Mouse (Mus musculus) neural tube, embryonic 11.5 days (tissue): ENCODE data around the gene Gm20388. TPM values are rescaled to one million over a fixed set of nuclear protein-coding genes. Genes with fewer than 3 reads are reported as not detected.

Source experiments
- ATAC-seq: fragments of 200-750 bp; cut with Nextera tagmentation; 2 replicates; pipeline ENCODE4 v1.8.0; 2017; ENCODE audit warnings: moderate number of reproducible peaks, mild to moderate bottlenecking, moderate TSS enrichment, moderate library complexity; ENCODE audit not compliant: insufficient read depth, low FRiP score, low TSS enrichment
- DNase-seq: peaks from one replicate; pipeline ENCODE4 v3.0.0-alpha.2; 2015; ENCODE audit warnings: low spot score
- H3K27ac ChIP-seq: fragments of 300-500 bp; sonication (generic); 2 replicates; pipeline ENCODE4 v1.5.1; 2014; ENCODE audit warnings: low read depth, mild to moderate bottlenecking, low read length
- H3K27me3 ChIP-seq: fragments of 300-500 bp; sonication (generic); 2 replicates; pipeline ENCODE4 v1.6.1; 2014; ENCODE audit warnings: mild to moderate bottlenecking, low read length, mixed read lengths; ENCODE audit not compliant: control insufficient read depth, insufficient read depth
- H3K36me3 ChIP-seq: fragments of 300-500 bp; sonication (generic); 2 replicates; pipeline ENCODE4 v1.6.1; 2014; ENCODE audit warnings: mild to moderate bottlenecking, low read length, moderate library complexity, mixed read lengths; ENCODE audit not compliant: control insufficient read depth, insufficient read depth
- H3K4me1 ChIP-seq: fragments of 300-500 bp; sonication (generic); 2 replicates; pipeline ENCODE4 v1.6.1; 2014; ENCODE audit warnings: low read length, mixed read lengths; ENCODE audit not compliant: control insufficient read depth, insufficient read depth
- H3K4me2 ChIP-seq: fragments of 300-500 bp; sonication (generic); 2 replicates; pipeline ENCODE4 v1.6.1; 2014; ENCODE audit warnings: low read depth, mild to moderate bottlenecking, moderate library complexity
- H3K4me3 ChIP-seq: fragments of 300-500 bp; sonication (generic); 2 replicates; pipeline ENCODE4 v1.5.1; 2014; ENCODE audit warnings: low read depth, low read length
- H3K9ac ChIP-seq: fragments of 300-500 bp; sonication (generic); 2 replicates; pipeline ENCODE4 v1.6.1; 2014; ENCODE audit warnings: mild to moderate bottlenecking, low read length
- H3K9me3 ChIP-seq: fragments of 300-500 bp; sonication (generic); 2 replicates; pipeline ENCODE4 v1.6.1; 2016; ENCODE audit warnings: low read length; ENCODE audit not compliant: control insufficient read depth
- WGBS: fragments of 180-500 bp; shearing (Covaris S2); extraction: QIAGEN DNeasy Blood & Tissue Kit; methylation state at CpG from one replicate; pipeline ENCODE4 v1.1.7; 2014; 5-methylcytosine and 5-hydroxymethylcytosine counted together
- polyA plus RNA-seq: library from polyadenylated mRNA; unstranded; fragments of >200 nt; fragmentation: Nextera tagmentation; extraction: Ambion mirVana; gene quantifications from 2 replicates; pipeline ENCODE4 v1.2.1, GENCODE M21; 2014

The Gm20388 gene
- polyA plus RNA-seq, 1 experiment from 2014 or later: not detected

GRCm38 (mm10) chr8:124204001-124204601 is 4293.5 kb downstream of the Gm20388 start:
- Histone ChIP-seq H3K27me3 (no peaks in the 10 kb centered on the region), H3K4me1 (no peaks in the 10 kb centered on the region), H3K4me2 (no peak overlapping the region), H3K36me3 (no peaks in the 10 kb centered on the region), H3K9ac (no peak overlapping the region), H3K4me3 (no peak overlapping the region), H3K9me3 (no peaks in the 10 kb centered on the region), H3K27ac (no peak overlapping the region)
- DNase-seq (no peak), ATAC-seq (no peak)
- 80% methylated on average over 13 of the region's 13 CpGs for WGBS

DNA sequence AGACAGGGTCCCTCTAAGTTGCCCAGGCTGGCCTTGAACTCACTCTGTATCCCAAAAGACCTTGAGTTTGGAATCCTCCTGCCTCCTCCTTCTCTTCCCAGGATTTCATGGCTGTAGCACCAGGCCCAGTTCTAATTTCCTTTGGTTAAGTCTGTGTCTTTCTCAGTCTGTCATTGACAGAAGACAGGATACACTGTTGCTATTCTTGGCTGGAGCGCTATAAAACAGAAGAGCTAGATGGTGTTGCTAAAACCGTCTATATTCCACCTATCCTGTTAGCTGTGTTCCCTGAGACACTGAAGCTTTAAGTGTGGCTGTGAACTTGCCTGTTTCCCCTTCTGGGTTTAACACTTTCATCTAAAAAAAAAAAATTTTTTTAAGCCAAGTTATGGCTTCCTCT is 4301.5 kb downstream of the Gm20388 start:
- Histone ChIP-seq H3K27me3 (no peaks in the 10 kb centered on the region), H3K36me3 (no peaks in the 10 kb centered on the region), H3K9me3 (no peaks in the 10 kb centered on the region), H3K9ac (no peak overlapping the region), H3K4me1 (no peaks in the 10 kb centered on the region), H3K27ac (no peak overlapping the region), H3K4me2 (no peak overlapping the region), H3K4me3 (no peak overlapping the region)
- DNase-seq (no peak), ATAC-seq (no peak)
- WGBS: 77% methylated on average over 2 of the region's 2 CpGs

- Histone ChIP-seq H3K4me1 (no peaks in the 10 kb centered on the region), H3K9me3 (no peaks in the 10 kb centered on the region), H3K27ac (no peak overlapping the region), H3K4me2 (no peak overlapping the region), H3K27me3 (no peaks in the 10 kb centered on the region), H3K4me3 (no peak overlapping the region), H3K36me3 (no peaks in the 10 kb centered on the region), H3K9ac (no peak overlapping the region)
- DNase-seq: no peak
- no peak for ATAC-seq
Measured at GRCm38 (mm10) chr8:124216951-124217350, 4306.3 kb downstream of the Gm20388 start.

DNA sequence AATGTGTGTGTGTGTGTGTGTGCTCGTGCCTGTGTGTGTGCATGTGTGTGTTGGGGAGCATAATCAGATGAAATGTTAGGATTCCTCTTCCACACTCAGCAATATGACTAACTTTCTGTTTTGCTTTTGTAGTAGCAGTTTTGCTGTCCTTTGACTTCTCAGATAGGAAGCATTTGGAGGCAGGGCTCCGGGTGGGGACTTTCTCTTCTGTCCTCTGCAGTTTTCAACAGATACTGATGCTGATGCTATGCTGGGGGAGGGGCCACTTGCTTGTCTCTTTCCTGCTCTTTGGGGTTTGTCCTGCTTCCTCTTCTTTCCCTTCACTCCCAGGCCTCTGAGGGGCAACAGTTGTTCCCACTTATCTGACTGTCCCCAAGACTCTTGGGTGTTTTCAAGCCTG is 4319.2 kb downstream of the Gm20388 start:
- Histone ChIP-seq H3K27me3 (no peaks in the 10 kb centered on the region), H3K4me2 (no peak overlapping the region), H3K27ac (no peak overlapping the region), H3K4me1 (peaks cover 16% of the 10 kb centered on the region), H3K36me3 (no peaks in the 10 kb centered on the region), H3K9me3 (no peaks in the 10 kb centered on the region), H3K4me3 (no peak overlapping the region), H3K9ac (no peak overlapping the region)
- 70% methylated on average over 2 of the region's 2 CpGs for WGBS
- DNase-seq (no peak), ATAC-seq (no peak)

GRCm38 (mm10) chr8:124230496-124231175 is 4320.0 kb downstream of the Gm20388 start:
- 59% methylated on average over 8 of the region's 8 CpGs for WGBS
- H3K9me3 ChIP-seq: no peaks in the 10 kb centered on the region

GRCm38 (mm10) chr8:124231176-124231484 is 4320.5 kb downstream of the Gm20388 start, which contains the start of gene Galnt2:
Gene Galnt2 (plus strand): TSS chr8:124231391.
- Histone ChIP-seq H3K27me3 (no peaks in the 10 kb centered on the region), H3K4me1 (peaks cover 16% of the 10 kb centered on the region), H3K9me3 (no peaks in the 10 kb centered on the region), H3K36me3 (no peaks in the 10 kb centered on the region), H3K27ac (peak within 1 kb of the TSS; percentile 75), H3K4me3 (peak within 1 kb of the TSS; percentile 95), H3K4me2 (peak within 1 kb of the TSS; percentile 98), H3K9ac (peak within 1 kb of the TSS; percentile 93)
- DNase-seq (peak; percentile 92), ATAC-seq (peak; percentile 84)
- under 1% methylated on average over 32 of the region's 53 CpGs for WGBS

More at GRCm38 (mm10) chr8:124230496-124231175, 4320.0 kb downstream of the Gm20388 start:
- Histone ChIP-seq H3K36me3 (no peaks in the 10 kb centered on the region), H3K27me3 (no peaks in the 10 kb centered on the region), H3K4me3 (peak overlapping the region; percentile 95), H3K27ac (no peak overlapping the region), H3K4me1 (peaks cover 16% of the 10 kb centered on the region), H3K9ac (no peak overlapping the region; the same call in 1 of the 2 replicates), H3K4me2 (peak overlapping the region; percentile 98)
- no peak for DNase-seq
- ATAC-seq: peak; percentile 60

- H3K4me2 ChIP-seq: peak overlapping the region; percentile 98
- under 1% methylated on average over 78 of the region's 83 CpGs for WGBS
- DNase-seq: no peak
Measured at GRCm38 (mm10) chr8:124231485-124232279, 4321.0 kb downstream of the Gm20388 start.

DNA sequence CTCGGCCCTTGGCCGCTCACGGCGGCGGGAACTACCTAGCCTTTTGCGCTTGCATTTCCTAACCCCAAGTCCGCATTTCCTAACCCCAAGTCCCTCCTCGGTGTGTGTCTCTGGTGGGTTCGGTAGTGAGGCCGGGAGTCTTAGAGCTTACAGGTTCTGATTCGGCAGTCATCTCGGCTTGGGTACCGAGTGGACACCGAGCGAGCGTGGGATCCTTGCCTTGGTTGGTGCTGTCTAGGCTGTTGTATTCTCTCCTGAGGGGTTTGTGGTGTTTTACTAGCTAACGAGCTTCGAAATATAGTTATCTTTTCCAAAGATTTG is 4321.6 kb downstream of the Gm20388 start:
- H3K36me3 ChIP-seq: no peaks in the 10 kb centered on the region
- H3K9me3 ChIP-seq: no peaks in the 10 kb centered on the region
- peaks cover 16% of the 10 kb centered on the region for H3K4me1 ChIP-seq
- peak overlapping the region; percentile 93 for H3K9ac ChIP-seq
- H3K27me3 ChIP-seq: no peaks in the 10 kb centered on the region
- DNase-seq: no peak
- no peak overlapping the region for H3K27ac ChIP-seq
- 3% methylated on average over 18 of the region's 18 CpGs for WGBS
- ATAC-seq: no peak
- peak overlapping the region; percentile 95 for H3K4me3 ChIP-seq
- H3K4me2 ChIP-seq: peak overlapping the region; percentile 98

More at GRCm38 (mm10) chr8:124231485-124232279, 4321.0 kb downstream of the Gm20388 start:
- Histone ChIP-seq H3K36me3 (no peaks in the 10 kb centered on the region), H3K9ac (peak overlapping the region; percentile 93), H3K27ac (peak overlapping the region; percentile 75), H3K4me1 (peaks cover 16% of the 10 kb centered on the region), H3K27me3 (no peaks in the 10 kb centered on the region), H3K9me3 (no peaks in the 10 kb centered on the region), H3K4me3 (peak overlapping the region; percentile 95)
- peak; percentile 48; the same call in 1 of the 2 replicates for ATAC-seq
